Mouse (Mus musculus) heart, adult 2 months (tissue): Measurements from ENCODE around the gene Mdn1. TPM values are rescaled to one million over a fixed set of nuclear protein-coding genes. Genes with fewer than 3 reads are reported as not detected.

Source experiments
- DNase-seq, 2 experiments: peaks; one replicate each; pipeline ENCODE4 v3.0.0; 2021
- H3K27ac ChIP-seq: fragments of 200-600 bp; 2 replicates; pipeline ENCODE4 v1.8.1; 2022
- H3K27me3 ChIP-seq: fragments of 200-500 bp; 2 replicates; pipeline ENCODE4 v1.6.1; 2012; ENCODE audit warnings: mild to moderate bottlenecking, low read length, inconsistent platforms, mixed read lengths; ENCODE audit not compliant: control insufficient read depth, insufficient read depth
- H3K36me3 ChIP-seq: fragments of 200-500 bp; 2 replicates; pipeline ENCODE4 v1.6.1; 2012; ENCODE audit warnings: low read length, inconsistent platforms; ENCODE audit not compliant: control insufficient read depth, insufficient read depth
- H3K4me1 ChIP-seq: fragments of 200-500 bp; 2 replicates; pipeline ENCODE4 v1.6.1; 2011; ENCODE audit warnings: low read length; ENCODE audit not compliant: control insufficient read depth, insufficient read depth
- H3K4me3 ChIP-seq: fragments of 200-600 bp; 2 replicates; pipeline ENCODE4 v1.8.1; 2022
- H3K79me2 ChIP-seq: fragments of 200-500 bp; replicated peaks from 2 replicates; pipeline ENCODE4 v1.6.1; 2012; ENCODE audit warnings: mild to moderate bottlenecking, inconsistent platforms, low read length, moderate library complexity, mixed read lengths; ENCODE audit not compliant: control insufficient read depth, insufficient read depth
- H3K9ac ChIP-seq: fragments of 200-500 bp; 2 replicates; pipeline ENCODE4 v1.6.1; 2012; ENCODE audit warnings: low read depth, mild to moderate bottlenecking, control low read depth, inconsistent platforms, low read length, mixed read lengths
- CTCF ChIP-seq: fragments of 200-600 bp; IDR thresholded peaks from 2 replicates; pipeline ENCODE4 v1.8.1; 2022; ENCODE audit warnings: antibody characterized with exemption, mild to moderate bottlenecking, moderate library complexity
- EP300 ChIP-seq: fragments of 200-500 bp; IDR thresholded peaks from 2 replicates; pipeline ENCODE4 v1.6.1; 2011; ENCODE audit warnings: low read depth, low read length, control low read depth; ENCODE audit not compliant: insufficient read depth
- POLR2A ChIP-seq: fragments of 200-500 bp; IDR thresholded peaks from 2 replicates; pipeline ENCODE4 v1.6.1; 2011; ENCODE audit warnings: mild to moderate bottlenecking, low read depth, low read length, control low read depth; ENCODE audit not compliant: insufficient read depth
- WGBS: fragments of 180-500 bp; shearing (Covaris S2); methylation state at CpG from one replicate; pipeline ENCODE4 v1.1.7; 2018; 5-methylcytosine and 5-hydroxymethylcytosine counted together
- intact Hi-C: fragments of 180-260 bp; cut with DNase I; formaldehyde crosslinking; loops from one replicate; pipeline ENCODE4 v1.15.1; 2025
- long read RNA-seq: library from polyadenylated mRNA; stranded (forward); transcript quantifications from one replicate; pipeline ENCODE4 v2.0.0, GENCODE M21; 2021
- polyA plus RNA-seq: library from polyadenylated mRNA; depleted of rRNA; stranded (reverse); fragments of >200 nt; gene quantifications from 2 replicates; pipeline ENCODE4 v1.2.3, GENCODE M21; 2012; rRNA removed
- total RNA-seq, 2 experiments: library from RNA; stranded (reverse); gene quantifications; 2 replicates each; pipeline ENCODE4 v1.2.3; 2021

Mdn1 gene
- 1 to 10 TPM; 8.7 to 8.8 TPM for total RNA-seq
- 4.9 and 6.4 TPM in 2 replicates for polyA plus RNA-seq
- long read RNA-seq, partial matches to known transcripts, result 0 of 1 reads
- long read RNA-seq, other reads (novel, unspliced or antisense), result 1 of 1 reads

DNA sequence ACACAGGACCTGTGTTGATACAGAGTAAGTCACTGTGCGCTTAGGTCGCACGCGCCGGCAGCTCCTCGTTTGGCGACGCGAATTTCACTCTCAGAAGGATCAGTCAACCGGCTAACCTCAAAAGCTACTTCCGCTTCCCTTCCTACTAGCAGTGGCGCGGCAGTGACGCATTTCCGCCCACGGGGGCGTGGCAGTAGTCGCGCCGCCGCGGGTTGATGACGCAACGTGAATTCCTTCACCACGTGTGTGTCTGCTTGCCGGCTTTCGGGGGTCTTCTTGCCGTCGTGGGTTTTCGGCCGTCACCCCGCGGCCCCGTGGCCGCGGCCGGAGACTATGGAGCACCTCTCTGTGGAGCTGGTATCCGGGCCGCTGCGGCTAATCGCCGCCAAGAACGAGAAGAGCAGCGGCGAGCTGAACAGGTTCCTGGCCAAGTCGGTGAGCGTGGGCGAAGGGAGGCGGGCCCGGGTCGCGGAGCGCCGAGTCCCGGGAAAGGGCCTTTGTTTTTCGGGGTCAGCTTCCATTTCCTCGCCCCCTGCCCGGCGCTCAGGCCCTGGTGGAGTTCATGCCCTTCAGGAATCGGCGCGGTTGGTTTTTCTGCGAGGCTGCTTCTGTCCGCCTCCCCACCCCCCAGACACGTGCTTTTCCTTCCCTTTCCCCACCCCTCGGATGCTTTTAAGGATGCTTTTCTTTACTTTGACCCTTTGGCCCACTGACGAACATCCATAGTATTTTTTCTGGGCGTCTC is at the start of gene Mdn1:
Gene Mdn1, plus strand, starts transcription at position 202 of the 745 bp plus-strand sequence.
- intact Hi-C loops, result loop anchor here (2.0 to 10.0 kb wide), 3 partner anchors 42 to 692 kb away; partner anchors contain the start of genes Casp8ap2, Map3k7 and Ube2j1
- Histone ChIP-seq H3K36me3 (peaks cover 2% of the 10 kb centered on the region; the same call in 1 of the 2 replicates), H3K27ac (peak within 1 kb of the TSS; percentile 84), H3K27me3 (no peaks in the 10 kb centered on the region), H3K79me2 (no peaks in the 10 kb centered on the region), H3K4me1 (peaks cover 1% of the 10 kb centered on the region; the same call in 1 of the 2 replicates), H3K4me3 (peak within 1 kb of the TSS; percentile 86), H3K9ac (peak within 1 kb of the TSS; percentile 55)
- under 1% methylated on average over 68 of the region's 68 CpGs for WGBS
- TF ChIP-seq POLR2A (peak; percentile 90), EP300 (peak; percentile 53; the same call in 1 of the 2 replicates), CTCF (no peak)
- peak; percentile 94 to 98 for DNase-seq

DNA sequence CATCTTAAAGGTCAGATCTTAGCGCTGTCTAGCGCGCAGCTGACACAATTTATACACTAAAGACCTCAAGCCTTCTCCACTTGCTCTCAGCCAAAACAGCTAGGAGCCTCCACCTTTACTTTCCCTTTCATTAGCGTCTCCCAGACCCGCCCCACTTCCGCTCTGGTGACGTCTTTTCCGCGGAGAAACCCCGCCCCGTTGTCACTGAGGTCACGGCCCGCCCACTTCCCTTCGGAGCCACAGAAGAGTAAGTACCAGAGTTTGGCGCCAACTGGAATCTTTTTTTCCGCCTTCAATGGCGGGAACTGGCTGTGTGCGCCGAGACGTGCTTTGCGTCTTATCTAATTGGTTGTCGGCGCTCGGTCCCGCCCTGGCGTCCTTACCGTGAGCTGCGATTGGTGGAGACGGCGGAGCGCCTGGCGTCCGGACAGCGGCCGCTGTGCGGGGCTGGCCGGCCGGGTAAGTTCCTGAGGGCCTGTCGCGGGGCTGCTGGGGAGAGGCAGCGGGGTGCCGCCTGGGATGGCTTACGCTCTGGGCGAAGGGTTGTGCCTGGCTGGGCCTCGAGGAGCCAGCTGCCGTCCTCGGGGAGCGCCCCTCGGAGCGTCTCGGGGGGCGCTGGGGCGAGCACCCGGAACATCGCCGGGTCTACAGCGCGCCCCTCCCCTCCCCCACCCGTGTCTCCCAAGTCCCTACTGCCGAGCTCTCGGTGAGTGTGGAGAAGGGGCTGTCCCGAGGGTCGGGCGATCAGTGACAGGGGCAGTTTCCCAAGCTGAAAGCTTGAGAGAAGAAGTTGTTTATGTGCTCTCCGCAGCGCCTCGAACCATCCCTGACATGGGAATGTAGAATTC is 41.7 kb upstream of the Mdn1 start, which contains the start of gene Casp8ap2:
Gene Casp8ap2, plus strand, starts transcription at position 418 of the 848 bp plus-strand sequence.
- TF ChIP-seq CTCF (peak; percentile 16; the same call in 1 of the 2 replicates), POLR2A (peak; percentile 86), EP300 (peak; percentile 90)
- Histone ChIP-seq H3K4me3 (peak within 1 kb of the TSS; percentile 83), H3K27ac (peak within 1 kb of the TSS; percentile 95), H3K4me1 (no peaks in the 10 kb centered on the region; the same call in 1 of the 2 replicates), H3K36me3 (no peaks in the 10 kb centered on the region; the same call in 1 of the 2 replicates), H3K9ac (peak within 1 kb of the TSS; percentile 94), H3K79me2 (no peaks in the 10 kb centered on the region; the same call in 1 of the 2 replicates), H3K27me3 (no peaks in the 10 kb centered on the region)
- intact Hi-C loops, result loop anchor here (2.0 kb wide), 1 partner anchor 42 kb away; the partner anchor contains the start of gene Mdn1
- under 1% methylated on average over 67 of the region's 67 CpGs for WGBS
- DNase-seq, result peak; percentile 99

- no peak for DNase-seq
- H3K79me2 ChIP-seq, result no peaks in the 10 kb centered on the region; the same call in 1 of the 2 replicates
- H3K9ac ChIP-seq, result no peak overlapping the region
- intact Hi-C loops, result no loop called here
- no peaks in the 10 kb centered on the region for H3K36me3 ChIP-seq
- no peak for TF ChIP-seq CTCF
- no peak for TF ChIP-seq POLR2A
- TF ChIP-seq EP300, result no peak
- H3K4me1 ChIP-seq, result no peaks in the 10 kb centered on the region; the same call in 1 of the 2 replicates
- no peaks in the 10 kb centered on the region for H3K27me3 ChIP-seq
- no peak overlapping the region for H3K4me3 ChIP-seq
- no peak overlapping the region for H3K27ac ChIP-seq
Observed at GRCm38 (mm10) chr4:32621637-32622036, 35.3 kb upstream of the Mdn1 start.

- DNase-seq, result no peak
- intact Hi-C loops, result loop anchor here (10.0 kb wide), 1 partner anchor 383 kb away; the partner anchor contains the start of gene Ube2j1
- Histone ChIP-seq H3K4me3 (no peak overlapping the region), H3K27me3 (no peaks in the 10 kb centered on the region), H3K36me3 (peaks cover 2% of the 10 kb centered on the region; the same call in 1 of the 2 replicates), H3K9ac (no peak overlapping the region), H3K79me2 (no peaks in the 10 kb centered on the region), H3K4me1 (no peaks in the 10 kb centered on the region; the same call in 1 of the 2 replicates), H3K27ac (peak overlapping the region; percentile 29; the same call in 1 of the 2 replicates)
- TF ChIP-seq EP300 (0 out of 2 replicates have a peak, but pooled peaks have one; percentile 24), CTCF (no peak), POLR2A (no peak)
- WGBS, result 50% methylated on average over 5 of the region's 5 CpGs
Observed at GRCm38 (mm10) chr4:32651669-32652068, 5.2 kb upstream of the Mdn1 start.
